Mouse (Mus musculus): ENCODE results near the gene Cryga.
"Not testable (repeated sequence)": the region's sequence is repeated elsewhere in the genome, so short reads cannot be mapped to it uniquely, and the experiment has no call there.

Cryga gene

DNA sequence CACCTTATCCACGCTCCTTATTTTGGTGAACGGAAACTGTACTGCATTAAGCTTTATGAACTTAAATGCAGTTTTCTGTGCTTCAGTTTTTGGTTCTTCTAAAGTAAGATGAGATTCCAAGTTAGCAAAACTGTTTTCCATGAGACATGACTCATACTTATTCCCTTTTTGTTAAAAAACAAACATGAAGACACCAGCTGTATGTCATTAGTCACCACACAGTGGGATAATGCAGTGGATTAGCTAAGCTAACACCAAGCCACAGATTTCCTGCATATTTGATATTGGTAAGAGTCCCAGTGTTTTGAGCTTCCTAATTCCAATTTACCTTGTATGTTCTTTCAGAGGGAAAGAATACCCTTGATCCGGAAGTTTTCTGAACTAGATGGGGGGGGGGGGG is 11.6 kb downstream of the Cryga start:
- DNase-seq (ENCODE audit: low read depth): peak; percentile 64

DNA sequence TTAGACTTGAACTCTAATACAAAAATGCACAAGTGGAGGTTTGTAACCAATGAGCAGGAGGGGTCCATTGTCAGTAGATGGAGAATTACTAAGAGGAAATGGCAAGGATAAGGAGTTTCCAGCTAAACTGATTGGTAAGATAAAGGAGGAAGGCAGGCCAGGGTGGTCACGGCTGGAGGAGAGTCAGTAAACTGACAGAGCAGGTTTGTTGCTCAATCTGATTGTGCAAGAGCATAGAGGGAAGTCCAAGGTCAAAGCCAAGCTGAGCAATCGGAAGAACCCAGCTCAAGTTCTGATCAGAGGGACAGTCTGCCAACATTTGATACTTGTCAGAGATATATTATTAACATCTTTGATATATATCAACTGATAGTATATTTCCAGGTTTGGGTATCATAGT is 12.8 kb downstream of the Cryga start:
- DNase-seq (ENCODE audit: low read depth): peak; percentile 95

DNA sequence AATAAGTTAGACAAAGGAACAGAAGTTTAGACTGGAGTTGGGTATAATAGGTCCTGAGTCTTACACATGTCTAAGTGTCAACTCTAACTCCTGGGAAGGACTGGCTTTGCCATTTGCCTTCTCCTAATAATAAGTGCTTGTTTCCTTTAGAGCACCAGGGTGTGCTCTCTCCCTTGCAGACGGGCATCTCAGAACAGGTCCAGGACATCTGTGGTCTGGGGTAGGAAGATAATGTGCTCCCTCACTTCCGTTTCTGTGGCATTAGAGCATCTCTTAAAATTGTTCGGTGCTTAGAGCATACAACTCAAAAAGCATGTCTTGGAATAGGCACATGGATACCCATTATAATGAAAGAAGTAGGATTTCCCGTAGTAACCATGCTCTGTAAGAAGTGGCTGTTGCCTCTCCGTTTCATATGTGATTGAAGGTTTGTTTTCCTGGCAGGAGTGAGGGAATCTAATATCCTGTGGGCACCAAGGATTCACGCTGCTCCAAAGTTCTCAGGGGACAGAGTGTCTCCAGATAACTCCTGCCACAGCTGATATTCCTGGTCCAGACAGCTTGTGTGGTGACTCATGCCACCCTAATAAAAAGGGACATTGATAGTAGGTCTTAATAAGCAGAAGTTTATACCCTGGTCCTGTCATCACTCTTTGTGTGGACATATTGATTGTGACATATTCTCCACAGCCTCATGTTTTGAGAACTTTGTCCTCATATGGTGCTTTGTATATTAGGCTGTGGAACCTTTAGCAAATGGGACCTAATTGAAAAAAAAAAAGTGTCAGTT is 14.4 kb downstream of the Cryga start:
- peak; percentile 86 for DNase-seq (ENCODE audit: low read depth)

DNA sequence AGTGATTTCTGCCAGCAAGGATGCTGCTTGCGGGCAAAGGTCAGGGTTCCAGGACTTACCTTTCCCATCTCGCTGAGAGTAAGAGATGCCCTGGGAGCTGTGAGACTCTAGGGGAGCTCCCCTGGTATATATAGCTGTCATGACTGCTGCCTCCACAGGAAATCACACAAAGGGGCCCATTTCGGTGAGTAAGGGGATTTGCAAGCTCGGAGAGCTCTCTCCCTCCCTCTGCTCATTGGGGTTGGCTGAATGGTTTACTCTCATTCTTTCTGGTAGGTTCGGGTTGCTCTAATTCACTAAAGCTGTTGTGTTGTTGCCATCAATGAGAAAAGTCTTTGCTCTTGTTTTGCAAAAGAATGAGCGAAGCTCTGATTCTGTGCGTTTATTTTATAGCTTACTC is 21.0 kb downstream of the Cryga start, which contains the start of gene Crygb:
Gene Crygb, minus strand, starts transcription at position 101 of the 400 bp plus-strand sequence.
- no peak for DNase-seq (ENCODE audit: low read depth)

DNA sequence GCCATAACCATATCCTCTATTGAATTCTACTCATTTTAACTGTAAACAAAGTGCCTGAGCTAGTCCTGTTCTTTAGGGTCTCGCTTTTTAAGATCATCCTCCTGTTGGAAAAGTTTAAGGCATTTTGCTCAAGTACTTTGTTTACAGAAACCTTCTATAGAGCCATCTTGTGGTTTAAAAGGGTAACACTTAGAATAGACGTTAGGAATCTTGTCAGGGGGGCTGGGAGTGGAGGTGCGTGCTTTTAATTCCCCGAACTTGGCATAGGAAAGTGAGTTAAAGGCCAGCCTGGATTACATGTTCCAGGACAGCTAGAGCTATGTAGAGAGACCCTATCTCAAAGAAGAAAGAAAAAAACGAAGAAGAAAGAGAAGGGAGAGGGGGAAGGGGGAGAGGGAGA is 27.6 kb downstream of the Cryga start:
- DNase-seq (ENCODE audit: low read depth): peak; percentile 40

DNA sequence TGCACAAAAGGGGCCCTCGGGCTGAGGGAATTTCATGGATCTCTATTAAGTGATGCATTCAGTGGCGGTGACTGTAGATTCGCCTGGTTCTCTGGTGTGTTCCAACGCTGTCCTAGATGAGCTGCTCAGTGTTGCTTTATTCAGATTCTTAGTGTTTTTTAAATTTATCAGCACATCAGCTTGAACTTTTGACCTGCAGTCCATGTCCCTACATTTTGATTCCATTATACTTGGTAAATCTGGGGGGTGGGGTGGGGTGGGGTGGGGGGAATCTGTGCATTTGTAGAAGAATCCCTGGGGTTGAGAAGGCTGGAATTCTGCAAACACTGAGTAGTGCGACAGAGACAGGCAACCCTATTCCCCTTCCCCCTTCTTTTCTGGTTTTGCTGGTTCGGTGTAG is 29.6 kb downstream of the Cryga start, which contains the start of gene Crygc:
Gene Crygc, minus strand, starts transcription at position 101 of the 400 bp plus-strand sequence.
- DNase-seq (ENCODE audit: low read depth): no peak

DNA sequence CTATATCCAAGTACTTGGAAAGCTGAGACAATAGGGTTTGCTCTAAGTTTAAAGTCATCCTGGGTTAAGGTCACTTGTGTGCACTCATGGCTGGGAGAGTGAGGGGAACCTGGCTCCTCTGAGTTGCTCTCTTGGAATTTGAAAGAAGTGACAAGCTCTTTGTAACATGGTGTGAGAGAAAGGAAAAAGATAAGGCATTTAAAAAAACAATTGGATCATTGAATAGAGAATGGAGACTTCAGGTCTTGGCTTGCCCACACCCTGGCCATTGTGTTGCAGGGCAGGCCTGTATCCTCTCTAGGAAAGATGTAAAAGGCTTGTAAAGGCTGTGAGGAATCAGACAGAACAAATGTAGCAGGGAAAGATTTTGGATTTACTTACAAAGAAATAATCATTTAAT is 35.3 kb downstream of the Cryga start:
- DNase-seq (ENCODE audit: low read depth): no peak

DNA sequence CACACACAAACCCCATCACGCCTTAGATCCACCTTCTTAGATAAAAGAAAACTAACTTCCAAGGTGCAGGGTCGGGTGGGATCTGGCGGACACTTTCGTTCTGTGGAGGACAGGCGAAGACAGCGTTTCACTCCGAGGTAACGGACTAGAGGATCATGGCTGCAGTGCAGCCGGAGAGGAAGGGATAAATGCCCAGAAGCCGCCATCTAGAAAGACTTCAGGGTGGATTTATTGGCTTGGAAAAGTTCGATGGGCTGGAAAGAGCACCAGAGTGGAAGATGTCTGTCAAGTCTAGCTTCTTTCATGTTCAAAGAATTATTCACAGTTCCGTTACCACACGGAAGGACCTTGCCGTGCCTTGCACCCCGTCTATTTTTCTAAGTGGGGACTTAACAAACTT is 39.0 kb downstream of the Cryga start:
- no peak for DNase-seq (ENCODE audit: low read depth)

DNA sequence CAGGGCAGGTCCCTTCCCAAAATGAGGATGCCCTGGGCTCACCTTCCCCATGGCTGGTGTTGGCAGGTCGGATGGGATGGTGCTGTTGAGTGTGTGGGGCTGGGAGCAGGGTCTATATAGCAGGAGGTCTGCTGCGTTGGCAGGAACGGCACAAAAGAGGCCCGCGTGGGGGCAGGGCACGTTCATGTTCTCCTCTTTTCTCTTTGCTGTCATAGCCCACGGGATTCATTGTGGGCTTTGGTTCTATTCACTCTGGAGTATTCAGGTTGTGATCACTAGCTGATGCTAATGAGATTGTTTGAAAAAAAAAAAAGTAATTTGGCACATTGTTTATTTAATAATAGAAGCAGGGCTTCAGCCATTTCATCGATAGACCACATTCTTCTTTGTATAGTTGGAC is 39.8 kb downstream of the Cryga start, which contains the start of gene Crygd:
Gene Crygd, minus strand, starts transcription at position 101 of the 400 bp plus-strand sequence.
- DNase-seq (ENCODE audit: low read depth): no peak

DNA sequence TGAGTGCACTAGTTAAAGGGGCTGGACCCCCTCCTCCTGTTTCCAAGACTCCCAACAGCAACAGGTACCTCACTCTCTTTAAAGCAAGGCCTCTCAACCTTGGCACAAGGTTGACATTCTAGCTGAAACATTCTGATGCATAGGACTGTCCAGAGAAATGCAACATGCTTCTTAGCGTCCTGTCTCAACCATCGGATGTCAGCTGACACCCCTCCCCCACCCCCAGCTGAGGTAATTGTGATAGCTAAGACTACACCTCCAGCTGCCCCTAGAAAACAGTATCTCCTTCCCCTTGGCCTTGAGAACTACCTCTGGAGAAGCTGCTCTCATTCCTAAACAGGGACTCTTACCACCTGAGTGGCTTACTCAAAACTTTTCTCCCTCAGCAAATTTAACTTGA is 51.0 kb downstream of the Cryga start:
- DNase-seq (ENCODE audit: low read depth): no peak

DNA sequence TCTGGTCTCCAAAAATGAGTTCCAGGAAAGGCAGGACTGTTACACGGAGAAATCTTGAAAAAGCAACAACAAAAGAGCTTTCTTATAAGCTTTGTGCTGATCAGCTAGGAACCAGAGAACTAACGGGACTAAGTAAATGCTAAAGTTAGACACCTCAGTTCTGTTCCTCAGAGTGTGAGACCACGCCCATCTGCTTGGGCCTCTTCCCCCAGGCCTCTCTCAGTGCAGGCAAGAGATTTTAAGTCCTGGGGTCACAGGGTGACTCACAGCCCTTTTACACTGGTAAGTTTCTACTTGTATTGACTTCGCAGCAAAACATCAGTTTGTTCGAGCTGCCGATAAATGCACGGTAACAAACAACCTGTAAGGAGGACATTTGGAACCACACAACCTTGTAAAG is 51.5 kb downstream of the Cryga start:
- DNase-seq (ENCODE audit: low read depth): no peak

DNA sequence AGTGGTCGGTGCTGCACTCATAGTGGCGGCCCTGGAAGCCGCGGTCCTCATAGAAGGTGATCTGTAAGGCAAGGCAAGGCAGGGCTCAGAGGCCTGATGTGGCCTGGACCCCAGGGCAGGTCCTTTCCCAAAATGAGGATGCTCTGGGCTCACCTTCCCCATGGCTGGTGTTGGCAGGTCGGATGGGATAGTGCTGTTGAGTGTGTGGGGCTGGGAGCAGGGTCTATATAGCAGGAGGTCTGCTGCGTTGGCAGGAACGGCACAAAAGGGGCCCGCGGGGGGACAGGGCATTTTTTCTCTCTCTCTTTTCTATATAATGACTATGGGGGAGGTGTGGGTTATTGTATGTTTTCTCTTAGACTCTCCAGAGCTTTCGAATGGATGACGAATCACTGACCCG is 52.2 kb downstream of the Cryga start, which contains the start of gene Cryge:
Gene Cryge, minus strand, starts transcription at position 198 of the 400 bp plus-strand sequence.
- not testable (repeated sequence) for DNase-seq (ENCODE audit: low read depth)
